Mouse (Mus musculus) Muller cell, postnatal 12 days (primary cell): ENCODE results near the gene Ssr1.

ENCODE experiments used
- DNase-seq: peaks from one replicate; pipeline ENCODE4 v3.0.0-alpha.2; 2015; ENCODE audit errors: inconsistent ontology term

Ssr1 gene

GRCm38 (mm10) chr13:37980346-37980745 is 13.7 kb downstream of the Ssr1 start:
- no peak for DNase-seq

GRCm38 (mm10) chr13:37979506-37979905 is 14.5 kb downstream of the Ssr1 start:
- no peak for DNase-seq

- DNase-seq = no peak
Measured at GRCm38 (mm10) chr13:37974731-37975130, 19.3 kb downstream of the Ssr1 start.

GRCm38 (mm10) chr13:37974036-37974435 is 20.0 kb downstream of the Ssr1 start:
- DNase-seq = no peak

GRCm38 (mm10) chr13:37970887-37971530 is 23.0 kb downstream of the Ssr1 start:
- no peak for DNase-seq

GRCm38 (mm10) chr13:37969988-37970387 is 24.0 kb downstream of the Ssr1 start:
- DNase-seq = no peak

GRCm38 (mm10) chr13:37969337-37969736 is 24.7 kb downstream of the Ssr1 start:
- DNase-seq = peak; percentile 54

GRCm38 (mm10) chr13:37967565-37967964 is 26.5 kb downstream of the Ssr1 start:
- DNase-seq = no peak

GRCm38 (mm10) chr13:37967052-37967437 is 27.0 kb downstream of the Ssr1 start:
- DNase-seq = peak; percentile 67

GRCm38 (mm10) chr13:37966256-37967051 is 27.6 kb downstream of the Ssr1 start:
- peak; percentile 52 for DNase-seq

- DNase-seq = peak; percentile 24
Measured at GRCm38 (mm10) chr13:37965126-37965914, 28.7 kb downstream of the Ssr1 start.

- DNase-seq = peak; percentile 23
Measured at GRCm38 (mm10) chr13:37964128-37965087, 29.6 kb downstream of the Ssr1 start.

GRCm38 (mm10) chr13:37963354-37964007 is 30.5 kb downstream of the Ssr1 start:
- DNase-seq = peak; percentile 78

GRCm38 (mm10) chr13:37962541-37962940 is 31.5 kb downstream of the Ssr1 start:
- no peak for DNase-seq

- DNase-seq = no peak
Measured at GRCm38 (mm10) chr13:37959936-37960335, 34.1 kb downstream of the Ssr1 start.

- DNase-seq = no peak
Measured at GRCm38 (mm10) chr13:37959239-37959907, 34.6 kb downstream of the Ssr1 start.

GRCm38 (mm10) chr13:37958498-37959238 is 35.3 kb downstream of the Ssr1 start:
- no peak for DNase-seq

- no peak for DNase-seq
Measured at GRCm38 (mm10) chr13:37954318-37954717, 39.7 kb downstream of the Ssr1 start.

GRCm38 (mm10) chr13:37952981-37953380 is 41.0 kb downstream of the Ssr1 start:
- no peak for DNase-seq
